Mouse (Mus musculus) heart, embryonic 11.5 days (tissue): Measurements from ENCODE around the gene Gm21936. TPM values are rescaled to one million over a fixed set of nuclear protein-coding genes. Genes with fewer than 3 reads are reported as not detected.
"Not testable (repeated sequence)": the region's sequence is repeated elsewhere in the genome, so short reads cannot be mapped to it uniquely, and the experiment has no call there.

ENCODE experiments used
- ATAC-seq: fragments of 200-750 bp; cut with Nextera tagmentation; replicated peaks from 2 replicates; pipeline ENCODE4 v1.8.0; 2017; ENCODE audit warnings: moderate library complexity; ENCODE audit not compliant: insufficient number of reproducible peaks, low FRiP score, low TSS enrichment
- H3K27ac ChIP-seq: fragments of 300-500 bp; sonication (generic); 2 replicates; pipeline ENCODE4 v1.5.1; 2014; ENCODE audit warnings: mild to moderate bottlenecking, low read depth, low read length
- H3K27me3 ChIP-seq: fragments of 300-500 bp; sonication (generic); 2 replicates; pipeline ENCODE4 v1.6.1; 2014; ENCODE audit warnings: mild to moderate bottlenecking, low read length, mixed read lengths; ENCODE audit not compliant: control insufficient read depth, insufficient read depth
- H3K36me3 ChIP-seq: fragments of 300-500 bp; sonication (generic); 2 replicates; pipeline ENCODE4 v1.6.1; 2014; ENCODE audit warnings: mild to moderate bottlenecking, low read length, moderate library complexity, mixed read lengths; ENCODE audit not compliant: control insufficient read depth, insufficient read depth
- H3K4me1 ChIP-seq: fragments of 300-500 bp; sonication (generic); 2 replicates; pipeline ENCODE4 v1.6.1; 2014; ENCODE audit warnings: low read length; ENCODE audit not compliant: control insufficient read depth, insufficient read depth
- H3K4me2 ChIP-seq: fragments of 300-500 bp; sonication (generic); 2 replicates; pipeline ENCODE4 v1.6.1; 2014; ENCODE audit warnings: mild to moderate bottlenecking, moderate library complexity
- H3K4me3 ChIP-seq: fragments of 300-500 bp; sonication (generic); 2 replicates; pipeline ENCODE4 v1.5.1; 2014; ENCODE audit warnings: low read depth, low read length
- H3K9ac ChIP-seq: fragments of 300-500 bp; sonication (generic); 2 replicates; pipeline ENCODE4 v1.6.1; 2014; ENCODE audit warnings: mild to moderate bottlenecking, low read depth, low read length, moderate library complexity
- H3K9me3 ChIP-seq: fragments of 300-500 bp; sonication (generic); replicated peaks from 2 replicates; pipeline ENCODE4 v1.6.1; 2016; ENCODE audit warnings: low read length; ENCODE audit not compliant: control insufficient read depth
- WGBS: fragments of 180-500 bp; shearing (Covaris S2); extraction: QIAGEN DNeasy Blood & Tissue Kit; methylation state at CpG from one replicate; pipeline ENCODE4 v1.1.7; 2014; ENCODE audit not compliant: insufficient replicate concordance; 5-methylcytosine and 5-hydroxymethylcytosine counted together
- polyA plus RNA-seq: library from polyadenylated mRNA; unstranded; fragments of >200 nt; fragmentation: Nextera tagmentation; extraction: Ambion mirVana; gene quantifications from 2 replicates; pipeline ENCODE4 v1.2.1, GENCODE M21; 2014

Gene Gm21936
- polyA plus RNA-seq, result not detected in 2 replicates

DNA sequence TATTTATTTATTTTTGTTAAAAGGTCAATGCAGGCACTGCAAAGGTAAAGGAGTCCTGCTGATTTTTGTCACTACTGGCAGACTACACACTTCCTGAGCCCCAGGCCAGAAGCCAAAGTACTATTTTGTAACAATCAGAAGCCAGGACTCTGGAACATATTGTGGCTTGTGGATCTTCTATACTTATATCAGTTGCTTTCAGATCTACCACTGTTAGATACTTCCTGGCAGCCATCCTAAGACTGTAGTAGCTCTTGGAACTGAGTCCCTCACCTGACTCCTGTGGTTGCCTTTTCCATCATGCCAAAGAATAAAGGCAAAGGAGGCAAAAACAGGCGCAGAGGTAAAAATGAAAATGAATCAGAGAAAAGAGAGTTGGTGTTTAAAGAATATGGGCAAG is at the start of gene Gm21936:
TSS of gene Gm21936 (plus strand) at position 301 of the 400 bp plus-strand sequence.
- not testable (repeated sequence) for H3K36me3 ChIP-seq, H3K27me3 ChIP-seq, H3K9ac ChIP-seq, H3K27ac ChIP-seq, H3K9me3 ChIP-seq, ATAC-seq, H3K4me2 ChIP-seq, H3K4me3 ChIP-seq, H3K4me1 ChIP-seq
- 70% methylated on average over 1 of the region's 1 CpGs for WGBS

DNA sequence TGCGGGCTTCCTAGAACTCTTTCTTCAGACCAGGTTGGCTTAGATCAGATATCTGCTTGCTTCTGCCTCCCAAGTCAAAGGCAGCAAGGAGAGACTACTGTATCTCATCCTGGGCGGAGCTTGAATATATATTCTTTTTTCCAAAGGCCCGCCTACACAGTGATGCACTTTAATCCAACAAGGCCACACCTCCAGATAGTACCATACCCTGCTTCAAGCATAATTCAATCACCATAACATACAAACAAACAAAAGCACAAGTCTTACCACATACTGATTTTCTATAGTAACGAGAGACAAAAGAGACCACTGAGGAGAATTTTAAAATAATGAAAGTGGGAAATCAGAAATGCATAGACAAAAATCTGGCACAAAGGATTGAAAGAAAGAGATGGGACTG is 19.7 kb upstream of the Gm21936 start, which contains the start of gene Gm21319:
TSS of gene Gm21319 (minus strand) at position 101 of the 400 bp plus-strand sequence.
- not testable (repeated sequence) for H3K36me3 ChIP-seq, ATAC-seq, H3K4me1 ChIP-seq, H3K4me3 ChIP-seq, H3K27ac ChIP-seq, H3K9ac ChIP-seq, H3K9me3 ChIP-seq, H3K4me2 ChIP-seq, H3K27me3 ChIP-seq
- whole genome bisulfite sequencing, result 82% methylated on average over 4 of the region's 4 CpGs

DNA sequence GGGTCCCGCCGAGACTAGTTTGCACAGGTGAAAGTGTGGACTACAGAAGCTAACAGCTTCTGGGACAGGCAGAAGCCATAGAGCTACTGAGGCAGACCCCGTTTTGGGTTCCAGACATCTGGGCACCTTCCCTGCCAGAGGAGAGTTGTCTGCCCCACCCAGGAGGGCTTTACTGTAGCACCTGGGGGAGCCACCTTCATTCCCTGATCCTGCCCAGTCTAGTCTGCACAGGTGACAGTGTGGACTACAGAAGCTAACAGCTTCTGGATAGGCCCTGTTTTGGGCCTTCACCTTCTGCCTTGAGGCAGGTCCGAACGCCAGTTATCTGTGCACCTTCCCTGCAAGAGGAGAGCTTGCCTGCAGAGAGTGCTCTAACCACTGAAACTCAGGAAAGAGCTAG is 2.7 kb downstream of the Gm21936 start:
- not testable (repeated sequence) for ATAC-seq

DNA sequence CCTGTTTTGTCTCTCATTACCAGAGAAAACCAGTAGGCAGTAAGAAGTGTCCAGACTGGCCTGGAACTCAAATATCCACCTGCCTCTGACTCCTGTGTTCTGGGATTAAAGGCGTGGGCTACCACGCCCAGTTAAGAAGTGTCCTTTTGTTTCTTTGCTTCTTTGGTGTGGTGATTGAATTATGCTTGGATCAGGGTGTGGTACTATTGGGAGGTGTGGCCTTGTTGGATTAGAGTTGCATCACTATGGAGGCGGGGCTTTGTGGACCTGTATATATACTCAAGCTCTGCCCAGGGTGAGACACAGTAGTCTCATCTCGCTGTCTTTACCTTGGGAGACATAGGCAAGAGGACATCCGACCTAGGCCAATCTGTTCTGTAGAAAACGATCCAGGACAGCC is 21.0 kb downstream of the Gm21936 start, which contains the start of gene BB287469:
TSS of gene BB287469 (plus strand) at position 301 of the 400 bp plus-strand sequence.
- not testable (repeated sequence) for H3K4me1 ChIP-seq, H3K4me2 ChIP-seq, H3K9me3 ChIP-seq, H3K4me3 ChIP-seq, H3K36me3 ChIP-seq, H3K9ac ChIP-seq, ATAC-seq, H3K27ac ChIP-seq, H3K27me3 ChIP-seq
- 82% methylated on average over 5 of the region's 6 CpGs for WGBS

More for the DNA sequence above, 2.7 kb downstream of the Gm21936 start:
- not testable (repeated sequence) for H3K27me3 ChIP-seq, H3K9me3 ChIP-seq, H3K4me3 ChIP-seq, H3K9ac ChIP-seq, H3K36me3 ChIP-seq, H3K27ac ChIP-seq, H3K4me1 ChIP-seq, H3K4me2 ChIP-seq
- 86% methylated on average over 5 of the region's 5 CpGs for WGBS

DNA sequence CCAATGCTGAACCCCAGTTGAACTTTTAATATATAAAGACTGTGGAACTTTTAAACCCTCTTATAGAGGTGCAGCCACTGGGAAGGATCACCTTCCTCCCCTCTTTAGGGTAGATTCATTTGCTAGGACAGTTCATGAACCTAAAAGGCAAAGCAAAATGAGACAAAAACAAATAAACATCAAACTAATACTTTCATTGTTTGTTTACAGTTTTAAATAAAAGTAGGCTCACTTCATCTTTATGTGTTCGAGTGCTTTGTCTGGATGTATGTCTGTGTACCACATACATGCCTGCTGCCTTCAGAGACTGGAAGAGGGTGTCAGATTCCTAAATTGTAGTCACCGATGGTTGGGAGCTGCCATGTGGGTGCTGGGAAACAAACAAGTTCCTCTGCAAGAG is 46.9 kb downstream of the Gm21936 start, which contains the start of gene Gm2001:
TSS of gene Gm2001 (minus strand) at position 101 of the 400 bp plus-strand sequence.
- ATAC-seq, H3K27me3 ChIP-seq, H3K36me3 ChIP-seq, H3K9me3 ChIP-seq, H3K4me2 ChIP-seq, H3K4me3 ChIP-seq, H3K9ac ChIP-seq, H3K27ac ChIP-seq, H3K4me1 ChIP-seq: not testable (repeated sequence)
- 54% methylated on average over 1 of the region's 2 CpGs for WGBS

Other genes starting within 250 kb of the Gm21936 start
- gene Oog1, start 192.8 kb upstream of the Gm21936 start, polyA plus RNA-seq, result not detected in 2 replicates
- not detected in 2 replicates for gene Gm4027, start 176.6 kb upstream of the Gm21936 start, polyA plus RNA-seq
- gene Gm16381, start 150.9 kb upstream of the Gm21936 start, polyA plus RNA-seq, result not detected in 2 replicates
- gene Gm21319, start 19.8 kb upstream of the Gm21936 start, polyA plus RNA-seq, result not detected in 2 replicates
- gene BB287469, start 21.1 kb downstream of the Gm21936 start, polyA plus RNA-seq, result not detected in 2 replicates
- gene Gm2001, start 46.8 kb downstream of the Gm21936 start, polyA plus RNA-seq, result not detected in 2 replicates
- not detected in 2 replicates for gene Gm2016, start 78.6 kb downstream of the Gm21936 start, polyA plus RNA-seq
- gene Gm2022, start 99.9 kb downstream of the Gm21936 start, polyA plus RNA-seq, result not detected in 2 replicates
- not detected in 2 replicates for gene Gm2035, start 124.3 kb downstream of the Gm21936 start, polyA plus RNA-seq
- gene Gm2042, start 158.6 kb downstream of the Gm21936 start, polyA plus RNA-seq, result not detected in 2 replicates
- not detected in 2 replicates for gene Gm2075, start 216.3 kb downstream of the Gm21936 start, polyA plus RNA-seq
- not detected in 2 replicates for gene Gm6803, start 223.3 kb downstream of the Gm21936 start, polyA plus RNA-seq
- not detected in 2 replicates for gene Gm2056, start 231.5 kb downstream of the Gm21936 start, polyA plus RNA-seq